ENCODE assay signal across 1 mouse cellular context in genomic region chr15:82810556-82810955, GRCm38 (mm10).
TF ChIP-seq lines count a peak whose summit lies in the region.

No protein-coding gene starts in this region.

TF ChIP-seq in MEL, 35 proteins besides CTCF, POLR2A, EP300 and RAD21 (continued from another document):
- TF ChIP-seq POLR2AphosphoS5 (IDR thresholded peaks at IDR 0.05; ENCODE audit: borderline replicate concordance, low read depth, low read length) (no peak), ETS1 (IDR thresholded peaks at IDR 0.05; ENCODE audit: low read depth, low read length) (peak; percentile 98), CHD2 (IDR thresholded peaks at IDR 0.05; ENCODE audit: low read length) (no peak), SIN3A (IDR thresholded peaks at IDR 0.05; ENCODE audit: low read length) (peak; percentile 91), USF1 (IDR thresholded peaks at IDR 0.05; ENCODE audit: low read depth, low read length) (no peak), TBP (IDR thresholded peaks at IDR 0.05; ENCODE audit: low read depth, low read length) (no peak), GABPA (IDR thresholded peaks at IDR 0.05; ENCODE audit: low read depth, low read length) (no peak), CHD1 (IDR thresholded peaks at IDR 0.05; ENCODE audit: low read depth, low read length) (no peak), ZMIZ1 (IDR thresholded peaks at IDR 0.05; ENCODE audit: low read depth, low read length) (no peak), MAFK (IDR thresholded peaks at IDR 0.05; ENCODE audit: borderline replicate concordance, low read depth, low read length) (no peak), MYC (IDR thresholded peaks at IDR 0.05; ENCODE audit: low read depth, low read length) (0 out of 2 replicates have a peak, but pooled peaks have one; percentile 51), E2F4 (IDR thresholded peaks at IDR 0.05; ENCODE audit: borderline replicate concordance, low read depth, low read length) (no peak)
